Mouse (Mus musculus) layer of hippocampus, adult 8-10 months (tissue): ENCODE measurements around the gene Ensa. TPM values are rescaled to one million over a fixed set of nuclear protein-coding genes. Genes with fewer than 3 reads are reported as not detected.
"Not testable (repeated sequence)": the region's sequence is repeated elsewhere in the genome, so short reads cannot be mapped to it uniquely, and the experiment has no call there.

ENCODE experiments used
- DNase-seq, 2 experiments: peaks; one replicate each; pipeline ENCODE4 v3.0.0; 2022; ENCODE audit warnings: low spot score in 2 of 2
- total RNA-seq, 4 experiments: library from RNA; stranded (reverse); gene quantifications; 2 replicates each; pipeline ENCODE4 v1.2.4; 2022

The Ensa gene
- total RNA-seq, 4 experiments from 2014 or later, result 286 to 320 (median 297) TPM

DNA sequence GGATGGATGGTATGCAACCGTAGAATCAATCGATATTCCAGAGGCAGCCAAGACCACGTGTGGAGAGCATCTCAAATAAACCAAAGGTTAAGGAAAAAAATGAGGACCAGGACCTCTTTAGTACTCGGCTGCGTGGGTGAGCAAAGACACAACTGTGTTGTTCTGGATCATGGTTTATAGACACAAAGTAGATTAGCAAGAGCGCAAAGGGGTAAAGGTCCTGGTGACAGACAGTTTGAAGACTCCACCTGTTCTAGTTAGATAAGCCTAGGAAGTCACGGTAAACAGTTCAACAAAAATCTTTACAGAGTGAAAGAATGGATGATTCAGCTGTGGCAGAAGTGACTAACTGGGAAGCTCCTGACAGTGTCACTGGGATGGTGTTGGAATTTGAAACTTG is 18.3 kb downstream of the Ensa start:
- no peak for DNase-seq

- DNase-seq, result no peak
Measured at GRCm38 (mm10) chr3:95645313-95646235, 20.8 kb downstream of the Ensa start.

GRCm38 (mm10) chr3:95648016-95648415 is 23.2 kb downstream of the Ensa start:
- DNase-seq, result no peak

- no peak for DNase-seq
Measured at GRCm38 (mm10) chr3:95650276-95651032, 25.7 kb downstream of the Ensa start.

DNA sequence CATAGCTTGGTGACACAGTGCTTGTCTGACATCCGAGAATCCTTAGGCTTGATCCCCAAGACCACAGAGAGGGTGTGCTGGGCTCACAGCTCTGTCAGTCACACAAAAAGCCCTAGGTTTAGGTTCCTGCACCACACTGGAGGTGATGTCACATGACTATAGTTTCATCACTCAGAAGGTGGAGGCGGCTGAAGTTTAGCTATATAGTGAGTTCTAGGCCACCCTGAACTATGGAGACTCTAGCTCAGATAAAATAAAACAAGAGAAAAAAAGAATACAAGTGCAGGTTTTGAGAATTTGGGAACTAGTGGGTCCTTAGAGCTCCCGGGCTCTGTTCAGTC is 26.2 kb downstream of the Ensa start:
- no peak for DNase-seq

DNA sequence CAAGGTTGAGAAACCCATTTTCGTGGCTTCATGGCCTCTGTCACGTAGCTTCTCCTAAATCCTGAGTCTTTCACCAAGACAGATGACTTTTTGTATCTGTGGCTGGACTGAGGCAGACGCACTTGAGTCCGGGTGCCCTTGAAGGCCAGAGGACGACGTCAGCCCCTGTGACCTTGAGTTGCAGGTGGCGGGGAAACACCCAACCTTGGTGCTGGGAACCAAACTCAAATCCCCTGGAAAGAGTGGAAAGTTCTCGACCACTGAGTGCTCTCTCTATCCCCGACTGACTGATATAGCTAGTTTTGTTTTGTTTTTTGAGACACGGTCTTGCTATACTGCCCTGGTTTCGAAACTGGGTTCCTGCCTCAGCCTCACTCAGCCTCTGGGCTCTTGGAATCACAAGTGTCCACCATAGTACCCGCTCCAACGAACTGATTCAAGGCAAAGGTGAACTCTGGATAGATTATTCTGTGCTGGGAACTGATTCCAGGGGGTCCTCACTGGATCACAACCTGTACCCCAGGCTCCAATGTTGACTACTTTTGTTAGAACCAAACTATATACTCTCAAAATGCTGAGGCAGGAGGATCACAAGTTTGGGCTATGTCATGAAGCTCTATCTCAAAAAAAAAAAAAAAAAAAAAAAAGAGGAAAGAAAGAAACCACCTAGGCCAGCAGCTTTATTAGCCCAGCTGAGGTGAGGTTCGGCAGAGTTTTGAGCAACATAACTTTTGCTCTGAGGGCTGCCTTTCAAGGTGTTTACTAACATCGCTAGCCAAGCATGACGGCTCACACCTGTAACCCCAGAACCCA is 26.8 kb downstream of the Ensa start:
- no peak for DNase-seq

GRCm38 (mm10) chr3:95652204-95652811 is 27.5 kb downstream of the Ensa start:
- DNase-seq, result no peak

GRCm38 (mm10) chr3:95652871-95653270 is 28.1 kb downstream of the Ensa start:
- DNase-seq, result no peak

DNA sequence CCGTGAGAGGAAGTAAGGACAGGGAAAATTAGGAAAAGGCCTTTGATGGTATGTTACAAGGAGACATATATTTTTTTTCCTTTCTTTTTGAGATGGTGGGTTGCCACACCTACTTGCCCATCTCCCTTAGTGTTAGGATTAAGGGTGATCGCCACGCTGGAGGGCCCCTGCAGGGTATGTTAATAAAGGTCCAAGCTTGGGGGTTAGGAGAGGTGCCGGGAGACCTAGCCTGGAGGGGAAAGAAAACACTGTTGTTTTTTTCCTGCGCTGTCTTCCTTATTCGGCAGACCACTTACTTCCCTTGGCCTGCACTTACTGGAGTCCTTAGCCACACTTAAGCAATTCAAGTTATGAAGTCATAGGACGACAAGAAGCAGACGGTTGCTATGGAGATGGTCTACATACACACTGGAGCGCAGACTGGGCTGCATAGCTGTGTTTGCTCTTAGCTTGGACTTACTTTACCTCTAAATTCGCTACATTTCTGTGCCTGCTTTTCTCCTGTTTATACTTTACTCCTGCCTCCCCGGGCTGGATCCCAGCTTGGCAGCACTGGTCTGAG is 28.8 kb downstream of the Ensa start:
- DNase-seq, result no peak

DNA sequence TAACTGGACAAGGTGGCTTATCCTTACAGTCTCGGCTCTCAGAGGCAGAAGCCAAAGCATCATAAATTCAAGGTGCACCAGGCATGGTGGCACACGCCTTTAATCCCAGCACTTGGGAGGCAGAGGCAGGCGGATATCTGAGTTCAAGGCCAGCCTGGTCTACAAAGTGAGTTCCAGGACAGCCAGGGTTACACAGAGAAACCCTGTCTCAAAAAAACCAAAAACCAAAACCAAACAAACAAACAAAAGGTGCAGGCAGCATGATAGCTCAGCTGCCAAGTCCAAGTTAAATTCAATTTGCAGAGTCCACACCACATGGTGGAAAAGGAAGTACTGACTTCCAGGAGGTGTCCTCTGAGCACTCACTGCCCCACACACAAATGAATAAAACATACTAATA is 29.6 kb downstream of the Ensa start:
- DNase-seq, result not testable (repeated sequence)

DNA sequence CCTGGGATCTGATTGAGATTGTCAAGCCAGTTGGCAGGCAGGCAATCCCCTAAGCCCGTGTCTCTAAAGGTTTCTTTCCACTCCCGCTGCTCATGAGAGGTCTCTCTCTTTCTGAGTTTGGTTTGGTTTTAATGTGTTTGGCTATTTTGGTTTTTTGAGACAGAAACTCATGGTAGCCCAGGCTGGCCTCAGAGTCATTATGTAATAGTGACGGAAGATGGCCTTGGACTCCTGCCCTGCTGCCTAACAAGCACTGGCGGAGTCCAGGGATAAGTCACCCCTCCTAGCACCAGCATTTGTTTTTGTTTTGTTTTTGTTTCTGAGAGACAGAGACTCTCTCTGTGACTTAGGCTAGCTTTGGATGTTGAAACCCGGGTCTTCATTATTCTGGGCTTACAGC is 30.6 kb downstream of the Ensa start:
- no peak for DNase-seq

- DNase-seq, result no peak
Measured at GRCm38 (mm10) chr3:95657108-95657507, 32.3 kb downstream of the Ensa start.

DNA sequence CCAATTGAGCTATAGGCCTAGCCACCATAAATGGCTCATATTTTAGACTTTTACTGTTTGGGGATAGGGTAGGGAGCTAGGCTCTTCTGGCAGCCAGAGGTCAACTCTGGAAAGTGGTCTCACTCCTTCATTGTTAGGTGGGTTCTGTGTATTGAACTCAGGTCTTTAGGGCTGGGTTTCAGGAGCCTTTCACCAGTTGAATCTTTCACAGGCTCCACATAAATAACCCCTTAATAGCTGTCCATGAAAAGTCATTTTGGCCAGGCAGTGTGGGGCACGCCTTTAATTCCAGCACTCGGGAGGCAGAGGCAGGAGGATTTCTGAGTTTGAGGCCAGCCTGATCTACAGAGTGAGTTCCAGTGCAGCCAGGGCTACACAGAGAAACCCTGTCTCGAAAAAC is 32.9 kb downstream of the Ensa start:
- DNase-seq, result no peak

GRCm38 (mm10) chr3:95658236-95658867 is 33.6 kb downstream of the Ensa start, which contains the start of gene Mcl1:
TSS of gene Mcl1 (plus strand) at chr3:95658788.
- DNase-seq, result peak; percentile 89

DNA sequence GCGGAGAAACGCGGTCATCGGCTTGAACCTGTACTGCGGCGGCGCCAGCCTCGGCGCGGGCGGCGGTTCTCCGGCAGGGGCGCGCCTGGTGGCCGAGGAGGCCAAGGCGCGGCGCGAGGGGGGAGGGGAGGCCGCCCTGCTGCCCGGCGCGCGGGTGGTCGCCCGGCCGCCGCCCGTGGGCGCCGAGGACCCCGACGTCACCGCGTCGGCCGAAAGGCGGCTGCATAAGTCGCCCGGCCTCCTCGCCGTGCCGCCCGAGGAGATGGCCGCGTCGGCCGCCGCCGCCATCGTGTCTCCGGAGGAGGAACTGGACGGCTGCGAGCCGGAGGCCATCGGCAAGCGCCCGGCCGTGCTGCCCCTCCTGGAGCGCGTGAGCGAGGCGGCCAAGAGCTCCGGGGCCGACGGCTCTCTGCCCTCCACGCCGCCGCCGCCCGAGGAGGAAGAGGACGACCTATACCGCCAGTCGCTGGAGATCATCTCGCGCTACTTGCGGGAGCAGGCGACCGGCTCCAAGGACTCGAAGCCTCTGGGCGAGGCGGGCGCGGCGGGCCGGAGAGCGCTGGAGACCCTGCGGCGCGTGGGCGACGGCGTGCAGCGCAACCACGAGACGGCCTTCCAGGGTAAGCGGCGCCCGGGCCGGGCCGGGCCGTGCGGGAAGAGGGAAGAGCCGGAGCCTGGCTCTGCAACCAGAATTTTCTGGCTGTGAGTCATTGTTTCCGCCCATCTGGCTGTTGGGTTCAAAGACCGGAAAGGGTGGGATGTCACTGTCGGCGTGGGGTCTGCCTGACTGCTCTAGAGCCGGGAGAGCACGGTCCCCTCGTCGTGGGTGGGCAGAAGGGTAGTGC is 34.3 kb downstream of the Ensa start:
- DNase-seq, result peak in 1 of 2 experiments; percentile 47

DNA sequence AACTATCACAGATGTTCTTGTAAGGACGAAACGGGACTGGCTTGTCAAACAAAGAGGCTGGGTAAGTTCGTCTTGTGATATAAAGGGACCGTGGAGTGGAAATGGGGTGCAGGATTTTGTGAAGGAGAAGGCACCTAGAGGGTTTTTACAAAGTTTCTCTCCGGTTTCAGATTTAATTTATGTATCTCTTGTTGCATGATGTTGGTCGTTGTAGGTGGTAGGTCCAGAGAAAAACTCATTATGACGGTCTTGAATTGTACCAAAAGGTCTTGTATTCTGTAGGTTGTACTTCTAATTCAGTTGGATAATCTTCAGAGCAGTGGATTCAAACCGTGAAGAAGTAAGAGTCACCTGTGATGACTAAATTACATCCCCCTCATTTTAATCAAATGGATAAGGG is 35.2 kb downstream of the Ensa start:
- no peak for DNase-seq

GRCm38 (mm10) chr3:95660788-95661478 is 36.1 kb downstream of the Ensa start:
- no peak for DNase-seq

GRCm38 (mm10) chr3:95661945-95662715 is 37.3 kb downstream of the Ensa start:
- no peak for DNase-seq
